Mouse (Mus musculus) ovary, postnatal 14 days (tissue): Measurements from ENCODE around the gene Olfr90.
"Not testable (repeated sequence)": the region's sequence is repeated elsewhere in the genome, so short reads cannot be mapped to it uniquely, and the experiment has no call there.

Experiments used
- DNase-seq: peaks from one replicate; pipeline ENCODE4 v3.0.0; 2022; ENCODE audit warnings: low spot score

The Olfr90 gene

DNA sequence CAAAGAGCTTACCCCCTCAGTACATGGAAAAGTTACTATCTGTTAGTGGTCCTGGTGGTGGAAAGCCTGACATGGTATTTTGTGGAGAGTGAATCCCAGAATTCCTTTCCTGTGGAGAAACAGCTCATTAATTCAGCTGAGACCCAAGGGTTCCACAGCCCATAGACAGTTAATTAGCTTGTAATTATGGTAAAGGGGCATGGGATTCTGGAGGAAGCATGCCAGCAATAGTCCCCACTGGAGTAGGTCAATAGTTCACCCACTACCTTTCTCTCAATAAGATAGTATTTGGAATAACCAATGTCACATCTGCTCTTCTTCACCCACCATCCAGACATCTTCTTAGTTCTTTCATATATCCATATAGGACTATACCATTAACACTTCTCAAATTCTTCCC is at the start of gene Olfr90:
TSS of gene Olfr90 (minus strand) at position 101 of the 400 bp plus-strand sequence.
- no peak for DNase-seq

DNA sequence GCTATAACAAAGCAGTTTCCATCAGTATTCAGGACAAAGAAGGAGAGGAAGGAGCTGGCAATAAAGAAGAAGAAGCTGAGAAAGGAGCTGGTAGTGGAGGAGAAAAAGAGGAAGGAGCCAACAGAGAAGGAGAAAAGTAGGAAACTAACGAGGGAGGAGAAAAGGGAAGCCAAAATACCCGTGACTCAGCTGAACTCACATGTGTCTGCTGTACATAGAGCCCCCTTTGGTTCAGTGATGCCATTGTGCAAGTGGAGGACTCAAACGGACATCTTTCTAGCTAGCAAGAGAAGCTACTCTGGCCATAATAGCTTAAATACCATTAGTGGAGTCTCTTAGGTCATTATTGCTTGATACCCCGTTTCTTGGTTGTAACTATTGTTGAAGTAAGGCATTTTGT is 43.1 kb upstream of the Olfr90 start:
- not testable (repeated sequence) for DNase-seq

DNA sequence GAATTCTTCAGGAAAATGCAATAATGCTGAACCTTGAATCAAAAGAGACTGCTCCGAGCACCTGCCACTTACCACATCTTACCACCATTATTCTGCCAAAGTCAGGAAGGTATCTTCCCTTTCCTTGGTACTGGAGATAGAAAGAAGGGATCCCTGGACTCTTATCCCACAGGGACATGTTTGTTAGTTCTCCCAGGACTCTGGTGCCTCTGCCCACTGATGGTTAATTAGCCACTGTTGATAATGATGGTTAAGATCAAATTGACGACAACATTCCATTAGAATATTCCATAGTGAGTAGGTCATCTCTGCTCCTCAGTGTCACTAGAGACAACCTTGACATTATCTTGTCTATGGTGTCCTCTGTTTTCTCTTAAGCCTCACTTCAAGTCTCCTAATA is 31.7 kb upstream of the Olfr90 start, which contains the start of gene Olfr92:
TSS of gene Olfr92 (minus strand) at position 101 of the 400 bp plus-strand sequence.
- no peak for DNase-seq

DNA sequence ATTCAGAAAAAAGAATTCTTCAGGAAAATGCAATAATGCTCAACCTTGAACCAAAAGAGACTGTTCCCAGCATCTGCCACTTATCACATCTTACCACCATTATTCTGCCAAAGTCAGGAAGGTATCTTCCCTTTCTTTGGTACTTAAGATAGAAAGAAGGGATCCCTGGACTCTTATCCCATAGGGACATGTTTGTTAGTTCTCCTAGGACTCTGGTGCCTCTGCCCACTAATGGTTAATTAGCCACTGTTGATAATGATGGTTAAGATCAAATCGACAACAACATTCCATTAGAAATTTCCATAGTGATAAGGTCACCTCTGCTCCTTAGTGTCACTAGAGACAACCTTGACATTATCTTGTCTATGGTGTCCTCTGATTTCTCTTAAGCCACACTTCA is 9.9 kb upstream of the Olfr90 start, which contains the start of gene Olfr91:
TSS of gene Olfr91 (minus strand) at position 101 of the 400 bp plus-strand sequence.
- no peak for DNase-seq

DNA sequence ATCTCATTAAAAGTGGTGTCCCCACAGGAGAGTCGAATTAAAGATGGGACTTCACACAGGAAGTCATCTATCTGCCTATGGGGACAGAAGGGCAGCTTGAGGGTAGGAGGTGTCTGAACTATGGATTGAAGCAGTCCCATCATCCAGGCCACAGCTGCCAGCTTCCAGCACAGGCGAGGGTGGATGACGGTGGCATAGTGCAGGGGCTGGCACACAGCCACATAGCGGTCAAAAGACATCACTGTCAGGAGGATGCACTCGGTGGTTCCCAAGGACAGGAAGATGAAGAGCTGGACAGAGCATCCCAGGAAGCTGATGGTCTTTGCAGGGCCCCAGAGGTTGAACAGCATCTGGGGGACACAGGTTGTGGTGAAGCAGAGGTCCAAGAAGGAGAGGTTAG is 5.0 kb upstream of the Olfr90 start:
- no peak for DNase-seq

DNA sequence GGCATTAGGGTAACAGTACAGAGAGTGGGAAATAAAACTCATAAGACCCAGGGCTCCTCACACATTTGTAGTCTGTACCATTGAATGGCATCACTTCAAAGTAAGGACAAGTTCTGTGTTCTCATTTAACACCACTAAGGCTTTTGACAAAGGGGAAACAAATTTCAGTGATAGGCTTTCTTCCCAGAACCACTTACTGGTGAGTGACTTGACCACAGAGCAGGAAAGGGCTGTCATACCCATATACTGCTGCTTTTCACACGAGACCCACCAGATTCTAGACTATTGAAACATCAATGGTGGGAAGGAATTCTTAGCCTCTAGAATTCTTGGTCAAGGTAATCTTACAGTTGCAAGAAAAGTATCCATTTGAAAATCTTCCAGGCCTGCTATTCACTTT is 3.9 kb upstream of the Olfr90 start:
- DNase-seq = no peak

DNA sequence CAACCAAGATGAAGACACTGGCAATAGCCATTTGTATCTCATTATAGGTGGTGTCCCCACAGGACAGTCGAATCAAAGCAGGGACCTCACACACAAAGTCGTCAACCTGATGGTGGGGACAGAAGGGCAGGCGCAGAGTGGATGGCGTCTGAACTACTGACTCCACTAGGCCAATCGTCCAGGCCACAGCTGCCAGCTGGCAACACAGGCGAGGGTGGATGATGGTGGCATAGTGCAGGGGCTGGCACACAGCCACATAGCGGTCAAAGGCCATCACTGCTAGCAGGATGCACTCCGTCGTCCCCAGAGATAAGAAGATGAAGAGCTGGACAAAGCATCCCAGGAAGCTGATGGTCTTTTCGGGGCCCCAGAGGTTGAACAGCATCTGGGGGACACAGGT is 2.8 kb downstream of the Olfr90 start:
- no peak for DNase-seq

DNA sequence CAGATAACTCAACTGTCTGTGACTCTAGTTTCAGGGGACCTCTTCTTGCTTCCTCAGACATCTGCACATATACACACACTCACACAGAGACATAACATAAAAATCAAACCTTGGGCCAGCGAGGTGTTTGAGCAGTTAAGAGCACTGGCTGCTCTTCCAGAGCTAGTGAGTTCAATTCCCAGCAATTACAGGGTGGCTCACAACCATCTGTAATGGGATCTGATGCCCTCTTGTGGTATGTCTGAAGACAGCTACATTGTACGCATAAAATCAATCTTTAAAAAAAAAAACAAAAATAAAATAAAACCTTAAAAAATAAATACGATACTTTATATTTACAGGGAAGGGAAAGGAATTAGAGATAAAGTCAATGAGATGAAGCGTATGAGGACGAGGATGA is 3.7 kb downstream of the Olfr90 start:
- DNase-seq = no peak

DNA sequence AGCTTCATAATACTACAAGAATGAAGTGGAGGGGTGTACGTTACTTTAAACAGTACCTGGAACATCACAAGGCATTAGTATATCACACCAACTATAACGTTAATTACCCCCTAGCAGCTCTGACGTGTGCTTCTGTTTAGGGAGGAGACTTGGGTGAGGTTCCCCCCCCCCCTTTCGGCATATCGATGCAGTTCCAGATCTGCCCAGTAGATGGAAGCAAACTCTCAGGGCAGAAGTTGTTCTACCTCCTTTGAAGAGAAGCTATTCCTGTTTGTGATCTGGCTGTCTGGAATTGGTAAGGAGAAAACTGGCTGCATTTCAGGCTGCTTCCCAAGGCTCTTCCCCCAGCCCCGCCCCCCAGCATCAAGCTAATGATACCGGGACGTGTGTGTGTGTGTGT is 5.0 kb downstream of the Olfr90 start:
- peak; percentile 53 for DNase-seq

DNA sequence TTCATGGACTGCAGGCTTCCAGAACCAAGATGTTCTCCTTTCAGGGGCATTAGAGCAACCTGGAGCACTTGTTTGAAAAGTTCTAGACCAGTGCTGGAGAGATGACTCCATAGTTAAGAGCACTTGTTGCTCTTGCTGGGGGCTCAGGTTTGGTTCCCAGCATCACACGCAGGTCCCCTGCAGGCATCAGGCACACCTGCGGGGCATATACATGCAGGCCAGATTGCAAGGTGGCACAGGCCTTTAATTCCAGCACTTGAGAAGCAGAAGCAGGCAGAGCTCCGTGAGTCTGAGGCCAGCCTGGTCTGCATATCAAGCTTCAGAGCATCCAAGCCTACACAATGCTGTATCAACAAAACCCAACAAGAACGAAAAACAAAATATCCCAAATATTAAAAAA is 6.6 kb downstream of the Olfr90 start:
- no peak for DNase-seq

DNA sequence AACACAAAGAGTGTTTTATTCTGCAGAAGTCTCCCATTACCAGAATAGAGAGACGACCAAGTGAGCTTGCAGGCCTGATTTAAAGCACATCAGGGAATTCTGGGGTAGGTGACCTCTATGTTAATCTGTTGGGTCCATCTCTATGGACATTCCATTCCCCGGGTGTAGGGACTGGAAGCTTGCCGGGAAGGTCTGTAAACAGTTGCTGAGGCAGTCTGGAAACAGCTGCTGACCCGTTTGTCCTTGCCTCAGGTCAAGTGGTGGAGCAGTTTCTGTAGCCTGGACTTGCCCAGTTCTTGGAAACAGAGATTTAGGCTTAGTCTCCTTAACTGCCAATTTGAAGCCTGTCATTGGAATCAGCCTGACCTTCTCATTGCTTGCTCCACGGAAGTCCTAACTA is 8.2 kb downstream of the Olfr90 start:
- DNase-seq = peak; percentile 15

DNA sequence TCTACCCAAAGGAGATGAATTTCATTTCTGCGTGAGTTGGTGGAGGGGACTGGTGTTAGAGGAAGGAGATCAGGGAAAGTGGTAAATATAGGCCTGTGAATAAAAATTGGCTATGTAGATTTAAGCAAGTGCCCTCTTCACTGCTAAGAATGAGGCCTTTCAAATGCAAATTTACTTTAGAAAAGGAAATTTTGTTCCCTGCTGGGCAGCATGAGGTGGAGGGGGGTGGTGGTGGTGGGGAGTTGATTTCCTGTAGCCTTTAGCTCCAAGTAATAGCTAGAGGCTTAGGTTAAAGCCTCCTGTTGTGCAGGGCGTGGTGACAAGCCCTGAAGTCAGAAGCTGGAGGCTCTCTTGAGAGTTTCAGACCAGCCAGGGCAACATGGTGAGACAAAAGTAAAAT is 9.3 kb downstream of the Olfr90 start:
- no peak for DNase-seq

DNA sequence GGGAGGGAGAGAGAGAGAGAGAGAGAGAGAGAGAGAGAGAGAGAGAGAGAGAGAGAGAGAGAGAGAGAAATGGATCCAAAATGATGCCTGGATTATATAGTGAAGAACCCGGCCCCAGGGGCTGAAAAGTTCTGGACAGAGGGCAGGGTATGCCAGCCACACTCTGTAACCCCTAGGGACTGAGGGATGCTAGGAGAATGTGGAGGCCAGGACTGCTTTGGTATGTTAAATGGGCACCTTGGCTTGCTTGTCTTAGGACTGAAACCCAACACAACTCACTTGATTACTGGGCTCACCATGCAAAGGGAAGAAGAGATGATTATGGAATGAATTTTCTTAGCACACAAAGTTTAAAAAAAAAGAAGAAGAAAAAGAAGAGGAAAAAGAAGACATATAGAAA is 10.1 kb downstream of the Olfr90 start:
- DNase-seq = no peak

DNA sequence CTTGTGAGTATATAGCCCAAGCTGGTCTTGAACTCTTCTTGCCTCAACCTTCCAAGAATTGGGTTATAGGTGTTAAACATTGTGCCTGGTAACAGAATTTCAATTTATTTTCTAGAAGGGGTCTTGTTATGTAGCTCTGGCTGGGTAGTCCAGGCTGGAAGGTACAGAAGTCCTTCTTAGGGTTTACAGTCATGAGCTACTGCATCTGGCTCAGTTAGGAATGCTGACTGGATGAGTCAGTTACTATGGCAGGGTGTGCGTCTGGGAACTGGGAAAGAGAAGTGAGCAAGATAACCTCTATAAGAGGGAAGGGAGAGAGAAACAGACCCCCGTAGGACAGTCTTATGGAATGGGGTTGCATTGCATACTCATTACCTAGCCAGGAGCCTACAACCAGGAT is 12.5 kb downstream of the Olfr90 start:
- DNase-seq = no peak

DNA sequence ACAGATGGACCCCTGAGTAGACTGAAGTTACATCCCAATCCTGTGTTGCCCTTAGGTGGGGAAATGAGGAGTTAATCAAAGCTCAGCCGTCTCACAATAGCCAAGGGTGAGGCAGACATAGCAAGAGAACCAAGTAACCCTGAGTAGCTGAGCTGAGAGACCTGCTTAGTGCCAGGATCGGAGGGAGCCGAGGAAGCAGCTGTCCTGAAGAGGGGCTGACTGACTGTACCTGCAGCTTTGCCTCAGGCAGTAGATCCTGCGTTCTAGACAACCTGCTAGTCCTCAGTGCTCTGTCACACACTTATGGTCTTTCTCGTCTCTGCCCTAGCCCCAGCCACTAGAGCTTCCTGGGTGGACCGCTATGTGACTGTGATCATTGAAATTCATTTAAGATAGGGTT is 13.1 kb downstream of the Olfr90 start:
- DNase-seq = no peak

DNA sequence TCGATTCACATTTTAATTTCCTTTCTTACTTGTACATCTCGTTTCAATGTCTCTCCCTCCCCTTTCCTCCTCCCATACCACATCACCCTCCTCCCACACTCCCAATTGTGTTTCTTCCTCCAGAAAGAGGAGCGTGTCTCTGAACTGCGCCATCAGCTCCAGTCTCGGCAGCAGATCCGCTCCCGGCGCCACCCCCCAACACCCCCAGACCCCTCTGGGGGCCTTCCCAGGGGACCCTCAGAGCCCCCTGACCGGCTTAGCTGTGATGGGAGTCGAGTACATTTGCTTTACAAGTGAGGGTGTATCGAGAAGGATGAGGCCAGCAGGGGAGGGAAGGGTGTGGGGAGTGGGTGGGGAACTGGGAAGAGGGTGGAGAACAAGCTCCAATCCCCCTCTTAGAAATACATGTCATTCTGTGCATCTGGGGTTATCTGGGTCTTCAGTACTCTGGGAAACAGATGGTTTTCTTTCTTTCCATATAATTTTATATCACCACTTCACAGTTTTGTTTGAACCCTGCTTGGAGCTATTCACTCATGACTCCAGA is 15.5 kb downstream of the Olfr90 start:
- no peak for DNase-seq

DNA sequence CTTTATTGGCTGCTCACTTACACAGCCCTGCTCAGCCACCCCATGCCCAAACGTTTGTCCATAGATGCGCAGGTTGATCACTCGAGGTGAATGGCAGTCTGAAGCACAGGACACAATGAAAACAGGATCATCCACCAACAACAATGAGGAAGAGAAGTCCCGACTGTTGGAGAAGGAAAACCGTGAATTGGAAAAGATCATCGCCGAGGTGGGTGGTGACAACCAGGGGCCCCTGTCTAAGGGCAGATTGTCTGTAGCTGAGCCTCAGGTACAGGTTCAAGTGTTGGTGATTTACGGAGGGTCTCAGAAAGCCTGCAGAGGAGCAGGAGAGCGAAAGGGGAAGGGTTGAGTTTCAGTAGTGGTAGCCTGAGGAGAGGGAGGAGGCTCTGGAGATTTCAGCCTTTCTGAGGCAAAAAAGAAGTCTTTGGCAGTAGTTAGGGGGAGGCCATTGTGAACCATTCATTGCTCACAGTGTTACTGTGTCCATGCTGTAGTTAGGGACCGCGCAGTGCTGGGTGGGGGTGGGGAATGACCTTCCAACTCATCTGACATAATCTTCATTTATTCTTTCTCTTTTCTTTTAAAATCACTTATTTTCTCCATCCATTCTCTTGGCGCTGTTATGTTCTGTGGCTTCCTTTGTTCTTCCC is 16.1 kb downstream of the Olfr90 start:
- no peak for DNase-seq

DNA sequence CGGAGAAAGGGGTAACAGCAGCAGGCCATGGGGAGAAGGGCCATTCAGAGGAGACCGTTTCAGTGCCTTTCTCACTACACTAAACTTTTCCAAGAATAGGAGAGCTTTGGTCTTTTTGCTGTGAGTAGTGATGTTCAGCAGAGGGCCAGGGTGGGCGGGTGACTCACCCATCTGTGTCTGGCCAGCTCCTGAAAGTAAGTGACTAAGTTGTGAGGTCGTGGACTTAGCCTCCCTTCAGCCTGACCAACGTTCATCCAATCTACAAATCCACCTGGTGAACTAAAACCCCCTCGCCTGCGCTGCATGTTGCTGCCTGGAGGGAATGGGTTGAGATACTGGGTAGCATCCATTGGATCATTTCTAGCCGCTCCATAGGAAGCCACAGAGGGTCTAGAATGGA is 18.2 kb downstream of the Olfr90 start:
- DNase-seq = no peak

DNA sequence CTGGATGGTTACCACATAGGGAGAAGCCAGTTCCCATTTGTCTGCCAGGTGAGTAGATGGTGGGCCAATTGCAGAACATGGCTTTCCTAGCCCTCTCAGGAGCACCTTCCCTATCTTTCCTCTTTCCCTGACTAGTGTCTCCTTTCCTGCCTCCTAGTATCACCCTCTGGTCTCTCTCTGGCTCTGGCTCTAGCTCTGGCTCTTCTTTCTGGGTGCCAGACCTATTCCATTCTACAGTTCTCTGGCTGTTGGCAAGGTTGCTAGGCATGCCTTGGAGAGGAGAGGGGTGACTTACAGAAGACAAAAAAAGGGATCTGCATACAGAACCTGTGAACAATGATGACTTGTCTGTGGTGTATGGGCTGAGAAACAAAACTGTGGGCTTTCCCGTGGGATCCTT is 20.4 kb downstream of the Olfr90 start:
- no peak for DNase-seq

DNA sequence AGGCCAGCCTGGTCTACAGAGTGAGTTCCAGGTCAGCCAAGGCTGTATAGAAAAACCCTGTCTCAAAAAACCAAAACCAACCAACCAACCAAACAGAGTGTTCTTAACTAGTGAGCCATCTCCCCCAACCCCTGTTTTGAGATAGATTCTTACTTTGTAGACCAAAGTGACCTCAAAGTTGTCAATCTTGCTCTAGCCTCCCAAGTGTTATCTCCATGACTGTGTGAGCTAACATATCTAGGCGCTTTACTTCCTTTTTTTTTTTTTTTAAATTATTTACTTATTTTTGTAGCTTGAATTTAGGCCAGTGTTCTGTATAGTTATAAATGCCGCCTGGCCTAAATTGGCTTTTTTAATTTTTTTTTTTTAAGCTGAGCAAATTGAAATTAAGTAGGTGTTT is 22.3 kb downstream of the Olfr90 start:
- no peak for DNase-seq

DNA sequence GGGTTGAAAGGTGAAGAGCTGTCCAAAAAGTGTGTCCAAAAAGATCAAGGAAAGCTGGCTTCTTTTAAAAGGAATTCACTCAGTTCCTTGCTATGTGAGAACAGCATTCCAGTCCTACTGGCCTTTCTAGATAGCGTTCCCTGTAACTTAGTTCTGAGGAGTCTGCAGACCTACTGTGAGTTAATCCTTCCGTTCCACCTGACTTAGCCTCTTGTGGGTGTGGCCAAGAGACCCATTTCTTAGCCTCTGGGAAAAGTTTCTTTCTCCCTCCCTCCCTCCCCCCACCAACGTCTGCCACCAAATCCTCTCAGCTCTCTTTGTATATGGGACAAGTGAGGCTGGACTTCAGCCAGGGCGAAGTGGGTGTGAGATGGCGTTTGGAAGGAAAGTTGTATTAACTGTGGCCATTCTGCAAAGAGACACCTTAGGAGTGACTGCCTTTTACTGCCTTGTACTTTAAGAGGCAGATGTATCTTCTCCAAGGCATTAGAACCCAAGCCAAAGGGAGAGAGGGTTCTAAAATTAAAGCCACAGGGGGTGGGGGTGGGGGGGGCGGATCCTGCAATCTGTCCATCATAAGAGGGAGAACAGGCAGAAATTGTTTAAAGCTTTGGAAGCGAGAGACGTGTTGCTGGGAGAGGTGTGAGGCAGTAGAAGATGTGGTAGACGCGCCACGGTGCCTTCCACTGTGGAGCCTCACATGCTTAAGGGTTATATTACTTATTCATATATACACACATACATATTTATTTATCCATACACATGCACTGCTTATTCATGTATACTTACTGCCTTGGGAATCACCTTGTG is 24.4 kb downstream of the Olfr90 start:
- no peak for DNase-seq

DNA sequence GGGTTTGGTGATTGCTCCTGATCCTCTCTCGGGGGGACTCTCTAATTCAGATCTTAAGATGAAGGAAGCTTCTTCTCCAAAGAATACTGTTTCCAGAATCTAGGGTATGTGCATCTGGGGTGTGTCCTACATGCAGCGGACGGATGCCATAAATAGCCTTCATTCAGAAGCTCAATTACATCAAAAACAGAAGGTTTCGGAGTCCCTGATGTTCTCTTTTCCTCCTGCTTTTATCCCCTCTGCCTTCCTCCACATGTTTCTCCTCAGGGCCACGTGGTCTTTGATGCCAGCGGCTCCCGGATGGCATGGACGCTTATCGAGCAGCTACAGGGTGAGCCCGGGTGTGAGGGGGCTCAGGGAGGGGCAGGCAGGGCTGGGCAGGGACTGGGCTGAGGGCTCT is 25.2 kb downstream of the Olfr90 start:
- DNase-seq = no peak

DNA sequence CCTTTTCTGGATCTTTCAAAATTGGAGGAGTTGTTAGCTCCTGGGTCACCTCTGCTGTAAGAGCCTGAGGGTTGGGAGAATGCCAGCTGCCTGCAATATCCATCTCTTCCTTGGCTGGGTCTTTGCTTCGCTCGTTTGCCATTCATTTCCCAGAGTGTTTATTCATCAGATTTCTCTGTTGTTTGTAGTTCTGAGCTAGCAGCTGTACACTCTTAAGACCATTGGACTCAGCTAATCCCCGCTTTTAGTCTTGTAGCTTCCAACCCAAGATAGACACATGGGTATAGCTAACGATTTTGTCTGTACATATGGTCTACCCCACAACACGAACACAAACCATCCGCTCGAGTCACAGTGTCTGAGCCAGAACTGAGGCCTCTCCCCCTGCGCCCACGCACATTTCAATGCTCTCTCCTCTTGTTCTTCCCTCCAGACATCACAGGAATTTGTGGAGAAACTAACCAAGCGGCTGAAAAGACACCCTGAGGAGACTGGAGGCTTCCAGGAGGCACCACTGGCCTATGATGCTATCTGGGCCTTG is 26.1 kb downstream of the Olfr90 start:
- DNase-seq = no peak
